ENCODE assay signal across 27 mouse cellular contexts in the genomic region with DNA sequence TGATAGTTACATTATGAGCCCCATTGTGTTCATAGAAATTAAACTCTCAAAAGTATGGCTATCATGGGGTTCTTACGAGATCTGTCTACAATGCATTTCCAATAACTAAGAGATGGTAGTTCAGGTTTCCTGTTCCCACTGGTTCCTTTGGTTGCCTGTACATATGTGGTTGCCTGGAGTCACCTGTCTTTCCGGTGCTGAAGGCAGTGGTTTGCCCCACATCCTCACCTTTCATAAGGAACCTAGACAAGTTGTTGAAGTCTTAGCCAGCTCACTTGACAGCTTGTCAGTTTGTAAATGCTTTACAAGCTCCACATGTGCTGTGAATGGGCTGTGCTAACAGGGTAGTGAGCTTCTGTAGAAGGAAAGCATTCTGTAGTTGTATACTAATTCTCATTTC.
DNase-seq lines count a peak whose midpoint lies in the region; ATAC-seq lines count a peak whose summit lies in the region.
"Had no signal": no experiment of that assay in that cellular context is flagged by ENCODE, and none has a peak within 500 bp of the region (broad histone marks: within the 10 kb centered on the region; RNA-seq: fewer than 3 reads in every experiment).

No protein-coding gene starts in this region.

- H3K4me2 ChIP-seq in kidney, embryonic 15.5 days, result no peak overlapping the region
- H3K4me2 ChIP-seq: embryonic facial prominence, embryonic 12.5 days; forebrain, embryonic 15.5 days; heart, embryonic 13.5 days; limb, embryonic 13.5 days; liver, embryonic 11.5 days; midbrain, embryonic 13.5 days had no signal

- no peaks in the 10 kb centered on the region for H3K36me3 ChIP-seq in kidney, embryonic 15.5 days
- H3K36me3 ChIP-seq: embryonic facial prominence, embryonic 12.5 days; forebrain, embryonic 10.5 days; forebrain, embryonic 15.5 days; heart, embryonic 13.5 days; hindbrain, embryonic 10.5 days; limb, embryonic 13.5 days; midbrain, embryonic 13.5 days had no signal

- no peaks in the 10 kb centered on the region for H3K9me3 ChIP-seq in kidney, embryonic 15.5 days (replicated peaks)
- H3K9me3 ChIP-seq: embryonic facial prominence, embryonic 12.5 days; forebrain, embryonic 10.5 days; forebrain, embryonic 15.5 days; heart, embryonic 13.5 days; hindbrain, embryonic 10.5 days; limb, embryonic 13.5 days; midbrain, embryonic 13.5 days had no signal

- no peaks in the 10 kb centered on the region for H3K27me3 ChIP-seq in kidney, embryonic 15.5 days
- H3K27me3 ChIP-seq: embryonic facial prominence, embryonic 12.5 days; forebrain, embryonic 15.5 days; heart, embryonic 13.5 days; limb, embryonic 13.5 days; midbrain, embryonic 13.5 days had no signal

- 89% methylated on average over 2 of the region's 2 CpGs for WGBS in kidney, embryonic 15.5 days

- no peak overlapping the region for H3K27ac ChIP-seq in kidney, embryonic 15.5 days
- H3K27ac ChIP-seq: embryonic facial prominence, embryonic 12.5 days; forebrain, embryonic 10.5 days; forebrain, embryonic 15.5 days; heart, embryonic 13.5 days; hindbrain, embryonic 10.5 days; hindbrain, postnatal 0 days; limb, embryonic 13.5 days; midbrain, embryonic 13.5 days had no signal

- no peak for DNase-seq in frontal cortex, postnatal 14 days (ENCODE audit: low spot score in 2 of 2)
- peak; percentile 28 for DNase-seq in T-cell, adult 2 months (ENCODE audit: low spot score)
- DNase-seq in thymus, postnatal 25 days, result peak; percentile 36
- no peak for DNase-seq in left cerebral cortex, adult 11 months (ENCODE audit: low spot score)
- DNase-seq: adrenal gland, postnatal 36 days; cerebellum, adult 2 months; cerebellum, postnatal 25 days; heart, postnatal 10 days; kidney, adult 8-10 months; kidney, postnatal 10 days; lung, postnatal 4 days; retina, postnatal 1 day; right cerebral cortex, postnatal 14 days had no signal

- no peak overlapping the region for H3K4me3 ChIP-seq in kidney, embryonic 15.5 days (replicated peaks)
- H3K4me3 ChIP-seq: embryonic facial prominence, embryonic 12.5 days; forebrain, embryonic 10.5 days; forebrain, embryonic 15.5 days; heart, embryonic 13.5 days; hindbrain, embryonic 10.5 days; limb, embryonic 13.5 days; midbrain, embryonic 13.5 days had no signal

- H3K4me1 ChIP-seq in kidney, embryonic 15.5 days, result no peaks in the 10 kb centered on the region
- H3K4me1 ChIP-seq: embryonic facial prominence, embryonic 12.5 days; forebrain, embryonic 10.5 days; forebrain, embryonic 15.5 days; heart, embryonic 13.5 days; hindbrain, embryonic 10.5 days; limb, embryonic 13.5 days; midbrain, embryonic 13.5 days had no signal

- ATAC-seq in frontal cortex, adult (ENCODE audit: low TSS enrichment), result peak; percentile 24; the same call in 1 of the 2 replicates
- peak; percentile 41 for ATAC-seq in inflammation-experienced regulatory T-cells, adult 6 months
- ATAC-seq in granulocyte monocyte progenitor cell, adult 5-6 weeks (replicated peaks; ENCODE audit: poor library complexity, severe bottlenecking), result no peak
- ATAC-seq in kidney, embryonic 15.5 days (replicated peaks; ENCODE audit: low FRiP score), result no peak
- ATAC-seq: forebrain, embryonic 15.5 days; hindbrain, postnatal 0 days; intestine, embryonic 16.5 days; midbrain, embryonic 13.5 days had no signal

- H3K9ac ChIP-seq in kidney, embryonic 15.5 days, result no peak overlapping the region
- H3K9ac ChIP-seq: embryonic facial prominence, embryonic 12.5 days; forebrain, embryonic 15.5 days; heart, embryonic 13.5 days; limb, embryonic 13.5 days; midbrain, embryonic 13.5 days had no signal

Comparison
In these comparisons a context has a peak if more than half of its experiments do, and no peak if none do; other contexts are left out.
1. ATAC-seq: peak in frontal cortex, adult (single experiment) and inflammation-experienced regulatory T-cells, adult 6 months (single experiment); none in granulocyte monocyte progenitor cell, adult 5-6 weeks (single experiment) and kidney, embryonic 15.5 days (single experiment).
2. DNase-seq: peak in T-cell, adult 2 months (single experiment) and thymus, postnatal 25 days (single experiment); none in frontal cortex, postnatal 14 days (0 of 2) and left cerebral cortex, adult 11 months (single experiment).